Mouse (Mus musculus) thymus, postnatal 25 days (tissue): ENCODE measurements at regions not wholly inside any gene's neighbourhood (a gene's known extent, or its start where the extent isn't known, plus 50 kb on each side); places are given as distances from the start of the nearest gene placed in this dataset.

Source experiments
- DNase-seq: peaks from one replicate; pipeline ENCODE4 v3.0.0; 2022

- no peak for DNase-seq
Measured at GRCm38 (mm10) chr10:122515698-122516097, 67.4 kb downstream of the Avpr1a start.

- DNase-seq: no peak
Measured at GRCm38 (mm10) chr10:122519274-122519790, 71.0 kb downstream of the Avpr1a start.

GRCm38 (mm10) chr10:122519981-122520380, 71.7 kb downstream of the Avpr1a start:
- DNase-seq: no peak

- no peak for DNase-seq
Measured at GRCm38 (mm10) chr10:122522631-122523030, 74.3 kb downstream of the Avpr1a start.

- DNase-seq: no peak
Measured at GRCm38 (mm10) chr10:122525360-122525759, 77.1 kb downstream of the Avpr1a start.

- no peak for DNase-seq
Measured at GRCm38 (mm10) chr10:122525807-122526206, 77.5 kb downstream of the Avpr1a start.

- no peak for DNase-seq
Measured at GRCm38 (mm10) chr10:122528222-122528621, 79.9 kb downstream of the Avpr1a start.

GRCm38 (mm10) chr10:122528973-122529703, 80.8 kb downstream of the Avpr1a start:
- no peak for DNase-seq

- no peak for DNase-seq
Measured at GRCm38 (mm10) chr10:122534714-122535113, 86.4 kb downstream of the Avpr1a start.

- no peak for DNase-seq
Measured at GRCm38 (mm10) chr10:122535137-122535536, 86.8 kb downstream of the Avpr1a start.

GRCm38 (mm10) chr10:122539655-122540054, 91.4 kb downstream of the Avpr1a start:
- no peak for DNase-seq

- DNase-seq: no peak
Measured at GRCm38 (mm10) chr10:122542573-122542972, 94.3 kb downstream of the Avpr1a start.

- peak; percentile 68 for DNase-seq
Measured at GRCm38 (mm10) chr10:122544096-122544720, 95.9 kb downstream of the Avpr1a start.

- no peak for DNase-seq
Measured at GRCm38 (mm10) chr10:122545029-122545428, 96.7 kb downstream of the Avpr1a start.

GRCm38 (mm10) chr10:122551586-122551985, 103.3 kb downstream of the Avpr1a start:
- DNase-seq: no peak

- DNase-seq: peak; percentile 68
Measured at GRCm38 (mm10) chr10:122553124-122553822, 105.0 kb downstream of the Avpr1a start.

- DNase-seq: no peak
Measured at GRCm38 (mm10) chr10:122553851-122554250, 105.6 kb downstream of the Avpr1a start.

GRCm38 (mm10) chr10:122558660-122559059, 110.4 kb downstream of the Avpr1a start:
- no peak for DNase-seq

- no peak for DNase-seq
Measured at GRCm38 (mm10) chr10:122560001-122560695, 111.8 kb downstream of the Avpr1a start.

- no peak for DNase-seq
Measured at GRCm38 (mm10) chr10:122561924-122562323, 113.6 kb downstream of the Avpr1a start.

- DNase-seq: no peak
Measured at GRCm38 (mm10) chr10:122562542-122562941, 114.2 kb downstream of the Avpr1a start.

- DNase-seq: no peak
Measured at GRCm38 (mm10) chr10:122563973-122564372, 114.6 kb upstream of the Ppm1h start.

- DNase-seq: no peak
Measured at GRCm38 (mm10) chr10:122564473-122564872, 114.1 kb upstream of the Ppm1h start.
